Mouse (Mus musculus) neural tube, embryonic 14.5 days (tissue): ENCODE results near the gene Hoxd9. TPM values are rescaled to one million over a fixed set of nuclear protein-coding genes. Genes with fewer than 3 reads are reported as not detected.

Experiments
- ATAC-seq: fragments of 200-750 bp; cut with Nextera tagmentation; 2 replicates; pipeline ENCODE4 v1.8.0; 2017; ENCODE audit warnings: low read depth, mild to moderate bottlenecking, moderate TSS enrichment, moderate library complexity
- H3K27ac ChIP-seq: fragments of 300-500 bp; sonication (generic); 2 replicates; pipeline ENCODE4 v1.5.1; 2014; ENCODE audit warnings: low read depth, mild to moderate bottlenecking, control low read depth, low read length, moderate library complexity, mixed read lengths
- H3K27me3 ChIP-seq: fragments of 300-500 bp; sonication (generic); 2 replicates; pipeline ENCODE4 v1.6.1; 2014; ENCODE audit warnings: low read length; ENCODE audit not compliant: control insufficient read depth, insufficient read depth
- H3K36me3 ChIP-seq: fragments of 300-500 bp; sonication (generic); 2 replicates; pipeline ENCODE4 v1.6.1; 2014; ENCODE audit warnings: low read length, mixed read lengths; ENCODE audit not compliant: control insufficient read depth, insufficient read depth
- H3K4me1 ChIP-seq: fragments of 300-500 bp; sonication (generic); 2 replicates; pipeline ENCODE4 v1.6.1; 2014; ENCODE audit warnings: low read length; ENCODE audit not compliant: control insufficient read depth, insufficient read depth
- H3K4me2 ChIP-seq: fragments of 300-500 bp; sonication (generic); 2 replicates; pipeline ENCODE4 v1.6.1; 2014; ENCODE audit warnings: mild to moderate bottlenecking, low read depth, low read length, control low read depth
- H3K4me3 ChIP-seq: fragments of 300-500 bp; sonication (generic); 2 replicates; pipeline ENCODE4 v1.5.1; 2014; ENCODE audit warnings: low read depth, low read length, control low read depth, mixed read lengths
- H3K9ac ChIP-seq: fragments of 300-500 bp; sonication (generic); replicated peaks from 2 replicates; pipeline ENCODE4 v1.6.1; 2014; ENCODE audit warnings: low read depth, mild to moderate bottlenecking, control low read depth, low read length, mixed read lengths
- H3K9me3 ChIP-seq: fragments of 300-500 bp; sonication (generic); 2 replicates; pipeline ENCODE4 v1.6.1; 2016; ENCODE audit warnings: low read length; ENCODE audit not compliant: control insufficient read depth
- WGBS: fragments of 180-500 bp; shearing (Covaris S2); extraction: QIAGEN DNeasy Blood & Tissue Kit; methylation state at CpG from one replicate; pipeline ENCODE4 v1.1.7; 2014; 5-methylcytosine and 5-hydroxymethylcytosine counted together
- polyA plus RNA-seq: library from polyadenylated mRNA; unstranded; fragments of >200 nt; fragmentation: Nextera tagmentation; extraction: Ambion mirVana; gene quantifications from 2 replicates; pipeline ENCODE4 v1.2.1, GENCODE M21; 2014

Hoxd9 gene
- polyA plus RNA-seq, 1 experiment from 2014 or later: 37.4 TPM

DNA sequence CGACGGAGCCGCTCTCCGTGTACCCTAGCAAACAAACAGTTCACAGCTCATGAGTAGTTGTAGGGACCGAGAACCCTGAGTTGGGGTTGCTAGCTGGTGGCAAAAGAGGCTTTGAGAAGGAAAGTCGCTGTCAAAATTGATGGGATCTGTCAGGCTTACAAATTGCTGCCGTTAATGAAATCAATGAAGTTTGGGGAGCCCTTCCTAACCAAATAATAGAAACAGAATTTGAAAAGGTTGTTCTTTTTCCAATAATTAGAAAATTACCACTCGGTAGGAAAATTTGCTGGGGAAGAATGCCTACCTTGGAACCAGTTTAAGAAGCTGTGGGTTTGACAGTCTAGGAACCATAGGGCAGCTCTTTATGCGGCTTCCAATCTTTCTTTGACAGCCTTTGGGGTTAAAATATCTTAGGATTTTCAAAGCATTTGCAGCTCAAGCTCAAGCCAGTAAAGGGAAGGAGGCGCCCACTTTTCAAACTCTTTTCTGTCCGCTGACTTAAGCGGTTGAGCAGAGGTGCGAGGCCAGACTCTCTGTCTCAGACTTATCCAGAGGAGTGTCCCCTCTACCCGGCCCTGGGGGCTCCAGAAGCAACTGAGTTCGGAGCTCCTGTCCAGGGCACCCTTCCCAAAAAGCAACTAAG lies 39.4 kb upstream of the Hoxd9 start:
- no peak for ATAC-seq
- Histone ChIP-seq H3K4me1 (peaks cover 5% of the 10 kb centered on the region), H3K4me3 (peak overlapping the region; percentile 2; the same call in 1 of the 2 replicates), H3K27me3 (peaks cover 42% of the 10 kb centered on the region), H3K27ac (peak overlapping the region; percentile 29; the same call in 1 of the 2 replicates), H3K9me3 (no peaks in the 10 kb centered on the region), H3K9ac (no peak overlapping the region; the same call in 1 of the 2 replicates), H3K36me3 (no peaks in the 10 kb centered on the region), H3K4me2 (no peak overlapping the region)
- under 1% methylated on average over 15 of the region's 15 CpGs for WGBS

DNA sequence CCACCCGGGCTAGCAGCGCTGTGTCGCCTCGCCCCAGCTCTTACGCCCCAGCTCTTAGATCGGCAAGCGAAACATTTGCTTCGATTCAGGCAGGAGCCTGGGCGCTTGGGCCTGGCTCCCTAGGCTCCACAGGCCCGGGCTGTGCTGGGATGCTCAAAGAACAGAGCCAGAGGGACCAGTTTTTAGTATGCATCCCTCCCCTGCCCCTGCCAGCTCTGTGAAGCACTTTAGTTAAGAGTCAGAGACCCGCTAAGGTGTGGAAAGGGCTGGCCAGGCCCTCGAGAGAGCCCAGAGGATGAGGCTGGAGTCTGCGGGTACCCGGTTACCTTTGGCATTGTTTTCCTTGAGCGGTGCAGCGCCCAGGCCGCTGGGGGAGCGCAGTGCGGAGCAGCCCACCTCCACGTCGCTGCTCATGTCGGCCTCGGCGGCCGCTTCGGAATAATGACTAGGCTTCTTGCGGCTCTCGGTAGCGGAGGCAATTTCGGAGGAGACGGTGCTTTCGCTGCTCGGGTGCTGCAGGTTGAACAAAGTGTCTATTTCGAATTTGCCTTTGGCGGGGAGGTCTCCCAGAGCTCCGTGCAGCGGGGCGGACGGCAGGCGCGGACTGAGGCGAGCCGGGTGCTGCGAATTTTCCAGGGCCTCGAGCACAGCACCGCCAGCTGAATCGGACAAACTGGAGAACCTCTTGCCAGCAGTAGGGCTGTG lies 38.7 kb upstream of the Hoxd9 start:
- peaks cover 45% of the 10 kb centered on the region for H3K27me3 ChIP-seq
- under 1% methylated on average over 47 of the region's 47 CpGs for WGBS
- H3K9ac ChIP-seq: no peak overlapping the region; the same call in 1 of the 2 replicates
- H3K27ac ChIP-seq: peak overlapping the region; percentile 29; the same call in 1 of the 2 replicates
- no peak for ATAC-seq
- peaks cover 5% of the 10 kb centered on the region for H3K4me1 ChIP-seq
- peak overlapping the region; percentile 2; the same call in 1 of the 2 replicates for H3K4me3 ChIP-seq
- H3K4me2 ChIP-seq: no peak overlapping the region
- H3K9me3 ChIP-seq: no peaks in the 10 kb centered on the region
- H3K36me3 ChIP-seq: no peaks in the 10 kb centered on the region

DNA sequence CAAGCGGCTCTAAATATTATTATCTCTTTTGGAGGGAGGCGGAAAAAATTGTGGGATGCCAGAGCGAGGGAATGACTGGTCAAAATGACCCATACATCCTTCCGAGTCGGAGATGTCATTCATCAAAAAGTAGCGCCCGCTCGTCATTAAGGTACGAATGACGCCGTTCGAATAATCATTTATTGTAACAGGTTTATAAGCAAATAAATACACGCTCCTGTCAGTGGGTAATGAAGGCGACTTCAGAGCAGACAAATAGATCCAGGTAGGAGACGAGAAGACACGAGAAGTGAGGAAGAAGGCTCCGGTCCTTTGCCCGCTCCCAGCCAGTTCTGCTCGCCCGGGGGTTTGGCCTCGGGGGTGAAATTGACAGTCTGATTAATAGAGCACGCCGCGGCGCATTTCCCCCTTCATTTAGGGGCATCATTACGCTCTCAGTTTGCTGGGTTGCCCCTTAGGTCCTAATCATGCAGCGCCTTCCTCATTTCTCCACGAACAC lies 38.0 kb upstream of the Hoxd9 start, which contains the start of gene Evx2:
Gene Evx2 (minus strand): TSS at position 51 of the 499 bp plus-strand sequence.
- Histone ChIP-seq H3K27ac (peak within 1 kb of the TSS; percentile 29; the same call in 1 of the 2 replicates), H3K9ac (no peak within 1 kb of the TSS; the same call in 1 of the 2 replicates), H3K27me3 (peaks cover 45% of the 10 kb centered on the region), H3K4me2 (no peak within 1 kb of the TSS), H3K9me3 (no peaks in the 10 kb centered on the region), H3K4me3 (peak within 1 kb of the TSS; percentile 2; the same call in 1 of the 2 replicates), H3K36me3 (no peaks in the 10 kb centered on the region), H3K4me1 (peaks cover 5% of the 10 kb centered on the region)
- WGBS: under 1% methylated on average over 28 of the region's 28 CpGs
- no peak for ATAC-seq

DNA sequence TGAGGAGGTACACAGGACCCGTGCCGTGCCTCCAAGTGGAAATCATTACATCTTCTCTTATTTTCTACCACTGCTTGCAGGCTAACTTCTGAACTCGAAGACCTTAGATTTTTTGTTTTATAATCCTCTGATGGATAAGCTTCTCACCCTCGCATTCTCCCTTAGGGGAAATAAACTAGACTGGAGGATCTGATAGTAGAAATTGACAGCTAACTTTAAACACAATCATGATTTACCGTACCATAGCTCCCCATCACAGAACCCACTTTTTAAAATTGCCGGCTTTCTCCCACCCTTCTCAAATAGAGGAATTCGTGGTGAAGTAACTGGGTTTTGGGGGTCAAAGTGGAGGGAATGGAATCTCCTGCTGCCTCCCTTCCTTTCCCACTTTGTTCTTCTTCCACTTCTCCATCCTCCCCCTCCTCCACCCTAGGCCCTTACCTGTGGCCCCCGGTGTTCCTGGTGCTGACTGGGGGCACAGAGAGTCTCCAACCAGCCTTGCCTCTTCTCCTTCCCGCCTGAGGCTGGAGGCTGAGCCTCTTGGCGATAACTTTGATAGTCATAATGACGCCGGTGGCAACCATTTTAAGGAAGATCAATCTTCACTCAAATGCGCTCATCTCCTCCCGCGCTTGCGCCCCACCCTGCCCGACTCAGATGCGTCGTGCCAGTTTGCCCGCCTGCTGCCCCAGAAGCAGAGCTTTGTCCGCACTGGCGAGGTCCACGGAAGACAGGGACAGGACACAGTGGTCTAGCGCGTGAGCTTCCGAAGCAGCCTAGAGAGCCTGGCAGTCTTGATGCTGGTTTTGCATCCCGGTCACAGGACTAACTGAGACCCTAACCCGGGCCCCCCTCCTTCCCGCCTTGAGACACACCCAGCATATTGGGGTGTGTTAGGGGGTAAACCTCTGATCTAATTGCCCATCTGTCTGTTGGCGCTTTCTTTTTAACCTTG lies 36.8 kb upstream of the Hoxd9 start:
- 1% methylated on average over 30 of the region's 30 CpGs for WGBS
- H3K4me2 ChIP-seq: no peak overlapping the region
- H3K4me1 ChIP-seq: peaks cover 3% of the 10 kb centered on the region
- no peak overlapping the region for H3K27ac ChIP-seq
- no peak overlapping the region for H3K9ac ChIP-seq
- no peak overlapping the region for H3K4me3 ChIP-seq
- H3K36me3 ChIP-seq: no peaks in the 10 kb centered on the region
- no peak for ATAC-seq
- peaks cover 55% of the 10 kb centered on the region for H3K27me3 ChIP-seq
- H3K9me3 ChIP-seq: no peaks in the 10 kb centered on the region

DNA sequence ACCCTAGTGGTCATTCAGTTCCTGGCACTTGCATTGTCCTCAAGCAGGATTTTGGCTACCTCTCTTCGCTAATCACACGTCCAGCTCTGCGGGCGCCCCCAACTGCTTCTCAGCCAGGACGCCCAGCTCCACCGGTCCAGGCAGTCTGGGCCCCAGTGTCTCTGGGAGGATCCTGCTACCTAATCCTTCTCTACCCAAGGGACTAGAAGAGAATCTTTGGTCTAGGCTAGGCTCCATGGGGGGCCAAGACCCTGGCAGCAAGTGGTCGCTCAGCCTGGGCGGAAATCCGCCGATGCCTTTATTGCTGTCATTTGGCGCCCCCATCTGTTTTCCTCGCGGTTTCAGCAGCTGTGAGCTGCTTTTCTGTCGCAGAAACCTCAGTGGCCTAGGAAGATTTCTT lies 35.8 kb upstream of the Hoxd9 start:
- 1% methylated on average over 14 of the region's 14 CpGs for WGBS
- Histone ChIP-seq H3K27ac (no peak overlapping the region), H3K4me2 (peak overlapping the region; percentile 30; the same call in 1 of the 2 replicates), H3K4me3 (no peak overlapping the region), H3K4me1 (no peaks in the 10 kb centered on the region; the same call in 1 of the 2 replicates), H3K9ac (no peak overlapping the region), H3K27me3 (peaks cover 57% of the 10 kb centered on the region), H3K9me3 (no peaks in the 10 kb centered on the region), H3K36me3 (no peaks in the 10 kb centered on the region)
- peak; percentile 69; the same call in 1 of the 2 replicates for ATAC-seq

DNA sequence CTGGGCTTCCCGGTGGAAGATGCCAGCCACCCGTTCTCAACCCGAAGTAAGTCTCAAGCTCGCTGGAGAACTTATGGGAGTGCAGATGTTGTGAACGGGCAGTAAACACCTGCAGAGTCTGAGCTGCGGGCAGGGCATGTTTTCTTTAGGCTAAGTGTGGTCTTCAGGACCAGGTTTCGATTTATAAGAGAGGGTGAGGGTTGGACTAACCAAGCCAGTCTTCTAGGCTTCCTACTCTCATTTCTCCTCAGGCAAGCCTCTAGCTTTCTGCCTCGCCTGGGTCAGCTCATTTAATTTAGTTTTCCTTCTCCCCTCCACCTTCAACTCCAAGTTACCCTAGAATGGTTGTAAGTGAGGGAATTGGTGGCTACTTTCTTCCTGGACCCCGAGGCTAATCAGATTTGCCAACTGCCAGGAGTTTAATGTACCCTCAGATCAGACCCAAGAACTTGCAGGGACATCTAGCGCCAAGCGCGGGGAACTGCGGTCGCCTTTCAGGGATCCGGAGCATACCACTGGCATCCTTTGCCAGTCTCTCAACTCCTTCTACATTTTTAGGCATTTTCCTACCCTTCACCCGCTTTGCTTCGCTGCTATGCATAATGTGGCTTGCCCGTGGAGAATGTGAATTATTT lies 34.1 kb upstream of the Hoxd9 start:
- Histone ChIP-seq H3K36me3 (no peaks in the 10 kb centered on the region), H3K4me3 (no peak overlapping the region), H3K27me3 (peaks cover 57% of the 10 kb centered on the region), H3K9me3 (no peaks in the 10 kb centered on the region), H3K4me1 (peaks cover 3% of the 10 kb centered on the region; the same call in 1 of the 2 replicates), H3K9ac (no peak overlapping the region), H3K4me2 (no peak overlapping the region), H3K27ac (no peak overlapping the region)
- WGBS: 1% methylated on average over 18 of the region's 18 CpGs
- no peak for ATAC-seq

DNA sequence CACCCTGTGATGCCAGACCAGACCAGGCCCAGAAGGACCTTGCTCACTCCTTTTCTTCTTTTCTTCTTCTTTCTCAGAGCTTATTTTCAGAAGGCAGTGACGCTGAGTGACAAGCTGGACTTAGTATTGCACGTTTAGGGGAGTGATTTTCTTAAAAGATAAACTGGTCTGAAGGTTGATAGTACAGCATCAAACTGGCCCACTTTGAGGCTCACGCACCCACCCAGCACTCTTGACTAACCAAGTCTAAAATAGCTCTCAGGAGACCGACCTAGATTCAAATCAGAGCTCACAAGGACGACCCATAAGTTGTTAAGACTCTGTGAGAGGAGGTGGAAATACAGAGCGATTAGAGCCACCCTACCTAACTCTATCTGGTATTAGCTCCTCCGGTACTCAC lies 31.1 kb upstream of the Hoxd9 start:
- no peak overlapping the region for H3K4me2 ChIP-seq
- H3K9ac ChIP-seq: no peak overlapping the region
- H3K9me3 ChIP-seq: no peaks in the 10 kb centered on the region
- H3K4me3 ChIP-seq: no peak overlapping the region
- H3K27me3 ChIP-seq: peaks cover 69% of the 10 kb centered on the region
- no peak for ATAC-seq
- no peak overlapping the region for H3K27ac ChIP-seq
- no peaks in the 10 kb centered on the region for H3K36me3 ChIP-seq
- H3K4me1 ChIP-seq: 0 out of 2 replicates have a peak, but pooled peaks cover 4% of the 10 kb centered on the region
- 3% methylated on average over 7 of the region's 7 CpGs for WGBS

DNA sequence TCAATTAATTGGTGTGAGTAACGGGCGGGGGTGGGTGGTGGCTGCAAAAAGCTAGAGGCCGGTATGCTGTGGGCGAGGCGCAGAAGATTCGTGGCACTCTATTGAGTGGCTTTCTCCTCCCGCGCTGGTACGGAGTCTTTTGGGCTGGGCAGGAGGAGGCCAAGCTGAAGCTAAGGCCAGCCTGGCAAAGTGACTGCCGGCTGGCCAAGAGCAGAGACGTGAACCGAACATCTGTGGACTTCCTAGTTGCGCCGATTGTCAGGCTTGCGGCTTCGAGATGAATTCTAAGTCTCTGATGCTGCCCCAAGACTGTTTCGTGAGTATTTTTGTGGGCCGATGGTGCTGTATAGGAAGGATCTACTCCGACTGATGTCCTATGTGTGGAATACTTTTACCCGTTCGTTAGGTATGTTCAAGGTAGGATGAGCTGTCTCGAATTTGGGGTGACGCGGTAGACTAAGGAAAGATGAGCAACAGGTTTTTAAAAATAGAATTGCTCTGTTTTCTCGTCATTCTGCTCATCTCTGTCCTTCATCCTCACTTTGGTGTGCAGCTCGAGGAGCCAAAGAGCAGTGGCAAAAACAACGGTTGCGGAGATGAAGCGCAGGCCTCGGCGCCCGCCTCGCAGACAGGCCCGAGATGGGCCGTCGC lies 30.2 kb upstream of the Hoxd9 start:
- WGBS: 1% methylated on average over 36 of the region's 36 CpGs
- 0 out of 2 replicates have a peak, but pooled peaks cover 4% of the 10 kb centered on the region for H3K4me1 ChIP-seq
- no peaks in the 10 kb centered on the region for H3K9me3 ChIP-seq
- H3K36me3 ChIP-seq: no peaks in the 10 kb centered on the region
- H3K9ac ChIP-seq: no peak overlapping the region
- no peak overlapping the region for H3K27ac ChIP-seq
- no peak overlapping the region for H3K4me3 ChIP-seq
- ATAC-seq: no peak
- H3K27me3 ChIP-seq: peaks cover 69% of the 10 kb centered on the region
- H3K4me2 ChIP-seq: no peak overlapping the region
